Mouse (Mus musculus) spleen, adult 2 months (tissue): ENCODE results near the gene Pdcl. TPM values are rescaled to one million over a fixed set of nuclear protein-coding genes. Genes with fewer than 3 reads are reported as not detected.

Experiments
- DNase-seq, 2 experiments: peaks; one replicate each; pipeline versions ENCODE4 v3.0.0 to v3.0.0-alpha.2; 2012 to 2021; ENCODE audit warnings: low spot score in 2 of 2, low read depth in 1 of 2
- H3K27ac ChIP-seq: fragments of 200-500 bp; 2 replicates; pipeline ENCODE4 v1.5.1; 2012; ENCODE audit warnings: low read length, inconsistent platforms; ENCODE audit not compliant: insufficient read depth
- H3K27me3 ChIP-seq: fragments of 200-500 bp; 2 replicates; pipeline ENCODE4 v1.6.1; 2012; ENCODE audit warnings: mild to moderate bottlenecking, moderate library complexity, low read length, inconsistent platforms; ENCODE audit not compliant: control insufficient read depth, insufficient read depth
- H3K36me3 ChIP-seq: fragments of 200-500 bp; 2 replicates; pipeline ENCODE4 v1.6.1; 2012; ENCODE audit warnings: mild to moderate bottlenecking, low read length, inconsistent platforms; ENCODE audit not compliant: control insufficient read depth, insufficient read depth
- H3K4me1 ChIP-seq: fragments of 200-500 bp; 2 replicates; pipeline ENCODE4 v1.6.1; 2011; ENCODE audit warnings: inconsistent platforms; ENCODE audit not compliant: control insufficient read depth, insufficient read depth, insufficient read length
- H3K4me3 ChIP-seq: fragments of 200-500 bp; 2 replicates; pipeline ENCODE4 v1.5.1; 2011; ENCODE audit warnings: mild to moderate bottlenecking, inconsistent platforms; ENCODE audit not compliant: insufficient read depth, insufficient read length; ENCODE audit errors: extremely low read depth
- CTCF ChIP-seq: fragments of 200-500 bp; IDR thresholded peaks from 2 replicates; pipeline ENCODE4 v1.5.1; 2011; ENCODE audit warnings: mild to moderate bottlenecking, inconsistent platforms; ENCODE audit not compliant: insufficient read depth, insufficient read length, insufficient replicate concordance; ENCODE audit errors: extremely low read depth
- POLR2A ChIP-seq: fragments of 200-500 bp; IDR thresholded peaks from 2 replicates; pipeline ENCODE4 v1.6.1; 2011; ENCODE audit warnings: low read depth, low read length, inconsistent platforms
- WGBS: fragments of 180-500 bp; shearing (Covaris S2); methylation state at CpG from one replicate; pipeline ENCODE4 v1.1.7; 2018; 5-methylcytosine and 5-hydroxymethylcytosine counted together
- polyA plus RNA-seq: library from polyadenylated mRNA; depleted of rRNA; stranded (reverse); fragments of >200 nt; gene quantifications from 2 replicates; pipeline ENCODE4 v1.2.3, GENCODE M21; 2012; rRNA removed

The Pdcl gene
- polyA plus RNA-seq, 1 experiment, result 4.6 TPM

DNA sequence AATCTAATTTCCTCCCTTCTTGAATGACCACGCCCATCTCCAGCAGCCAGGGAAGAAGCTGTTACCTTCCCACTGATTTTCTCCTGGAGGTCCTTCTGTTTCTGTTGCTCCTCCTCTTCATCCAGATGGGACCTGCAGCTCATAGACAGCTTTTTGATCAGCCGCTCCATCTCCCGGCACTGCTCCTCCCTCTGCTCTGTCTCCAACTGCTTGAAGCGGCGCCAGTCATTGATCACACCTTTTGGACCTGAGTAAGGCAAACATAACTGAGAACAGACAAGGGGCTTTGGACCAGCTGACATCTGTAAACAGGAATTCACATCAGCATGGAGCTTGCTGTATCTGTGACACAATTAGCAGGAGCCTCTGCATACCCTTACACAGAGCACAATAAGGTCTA is 3.6 kb downstream of the Pdcl start:
- peaks cover 31% of the 10 kb centered on the region for H3K36me3 ChIP-seq
- WGBS, result 99% methylated on average over 5 of the region's 5 CpGs
- no peak for DNase-seq
- no peaks in the 10 kb centered on the region for H3K27me3 ChIP-seq
- no peak for TF ChIP-seq POLR2A
- TF ChIP-seq CTCF, result no peak
- no peak overlapping the region for H3K27ac ChIP-seq
- H3K4me1 ChIP-seq, result peaks cover 3% of the 10 kb centered on the region; the same call in 1 of the 2 replicates
- no peak overlapping the region for H3K4me3 ChIP-seq

GRCm38 (mm10) chr2:37351671-37352070 is 7.5 kb downstream of the Pdcl start:
- 84% methylated on average over 7 of the region's 7 CpGs for WGBS

DNA sequence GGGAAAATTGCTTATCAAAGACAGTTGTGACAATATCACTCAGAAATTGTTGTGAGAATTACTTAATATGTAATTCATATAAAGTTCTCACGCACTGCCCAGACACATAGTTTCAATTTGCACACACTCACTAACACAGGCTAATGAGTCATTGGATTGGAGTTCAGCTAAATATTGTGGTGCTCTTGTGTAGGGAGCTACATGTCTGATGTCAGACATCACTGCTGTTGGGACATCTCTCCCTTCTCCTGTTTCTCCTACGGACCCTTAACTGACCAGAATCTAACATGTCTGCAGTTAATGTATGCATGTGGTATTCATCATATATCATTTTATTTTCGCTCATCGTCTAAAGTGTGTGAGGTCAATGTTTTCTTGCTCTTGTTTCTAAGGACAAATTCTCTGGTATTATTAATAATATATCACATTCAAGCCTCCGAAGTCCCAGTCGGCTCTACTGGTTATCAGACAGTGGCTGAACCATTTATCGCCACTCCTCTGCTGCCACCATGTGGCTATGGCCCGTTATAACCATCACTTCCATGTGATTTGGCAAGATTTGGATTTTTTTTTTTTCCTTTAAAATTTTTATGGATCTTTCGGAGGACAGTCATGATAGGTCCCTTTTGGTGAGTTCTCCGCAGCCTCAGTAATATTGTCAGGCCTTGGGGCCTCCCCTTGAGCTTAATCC is 20.5 kb downstream of the Pdcl start:
- no peaks in the 10 kb centered on the region for H3K4me1 ChIP-seq
- H3K36me3 ChIP-seq, result no peaks in the 10 kb centered on the region
- peak in 1 of 2 experiments; percentile 11 for DNase-seq
- H3K4me3 ChIP-seq, result no peak overlapping the region
- TF ChIP-seq POLR2A, result no peak
- peak; percentile 37; the same call in 1 of the 2 replicates for TF ChIP-seq CTCF
- 58% methylated on average over 10 of the region's 10 CpGs for WGBS
- H3K27me3 ChIP-seq, result no peaks in the 10 kb centered on the region
- no peak overlapping the region for H3K27ac ChIP-seq

More at GRCm38 (mm10) chr2:37351671-37352070, 7.5 kb downstream of the Pdcl start:
- no peaks in the 10 kb centered on the region for H3K27me3 ChIP-seq
- TF ChIP-seq CTCF (no peak), POLR2A (no peak)
- no peaks in the 10 kb centered on the region for H3K4me1 ChIP-seq
- H3K4me3 ChIP-seq, result no peak overlapping the region
- no peak for DNase-seq
- peaks cover 31% of the 10 kb centered on the region for H3K36me3 ChIP-seq
- no peak overlapping the region for H3K27ac ChIP-seq

GRCm38 (mm10) chr2:37333321-37333720 is 25.8 kb downstream of the Pdcl start:
- no peaks in the 10 kb centered on the region for H3K27me3 ChIP-seq
- H3K27ac ChIP-seq, result no peak overlapping the region
- no peaks in the 10 kb centered on the region for H3K36me3 ChIP-seq
- no peak for DNase-seq
- H3K4me1 ChIP-seq, result no peaks in the 10 kb centered on the region
- TF ChIP-seq CTCF (no peak), POLR2A (no peak)
- no peak overlapping the region for H3K4me3 ChIP-seq
- WGBS, result 76% methylated on average over 2 of the region's 2 CpGs

DNA sequence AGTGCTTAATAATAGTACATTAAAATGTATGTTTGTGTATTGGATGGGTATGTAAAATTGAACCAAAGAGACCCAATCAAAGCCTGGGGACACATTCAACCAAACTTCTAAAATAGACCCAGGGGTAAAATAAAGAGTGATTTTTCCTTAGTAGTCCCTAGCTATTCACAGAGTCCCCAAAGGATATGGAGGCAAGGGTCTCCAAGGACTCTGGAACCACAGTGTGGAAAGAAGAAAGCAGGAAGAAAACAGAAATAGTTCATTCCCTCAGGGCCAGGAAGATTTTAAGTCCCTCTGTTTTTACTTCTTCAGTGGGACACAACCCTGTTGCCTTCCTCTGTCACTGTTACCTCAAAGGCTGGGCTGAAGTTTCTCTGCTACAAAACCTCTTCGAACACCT is 32.9 kb downstream of the Pdcl start, which contains the start of gene Olfr368:
Gene Olfr368, plus strand, starts transcription at position 301 of the 400 bp plus-strand sequence.
- H3K4me3 ChIP-seq, result no peak within 1 kb of the TSS
- H3K4me1 ChIP-seq, result no peaks in the 10 kb centered on the region
- 76% methylated on average over 1 of the region's 1 CpGs for WGBS
- TF ChIP-seq CTCF (no peak), POLR2A (no peak)
- no peaks in the 10 kb centered on the region for H3K27me3 ChIP-seq
- no peak within 1 kb of the TSS for H3K27ac ChIP-seq
- no peak for DNase-seq
- H3K36me3 ChIP-seq, result no peaks in the 10 kb centered on the region

Other genes with a start within 250 kb of the Pdcl start
- gene Olfr362, start 241.4 kb downstream of the Pdcl start, polyA plus RNA-seq, result not detected in 2 replicates
- gene Olfr364-ps1, start 220.0 kb downstream of the Pdcl start, polyA plus RNA-seq, result not detected in 2 replicates
- not detected in 2 replicates for gene Olfr365, start 171.1 kb downstream of the Pdcl start, polyA plus RNA-seq
- not detected in 2 replicates for gene Olfr366, start 147.8 kb downstream of the Pdcl start, polyA plus RNA-seq
- gene Olfr368, start 32.8 kb downstream of the Pdcl start, polyA plus RNA-seq, result not detected in 2 replicates
- 4.4 and 4.7 TPM in 2 replicates for gene Rc3h2, start 63.6 kb upstream of the Pdcl start, polyA plus RNA-seq
- gene Zbtb26, start 83.8 kb upstream of the Pdcl start, polyA plus RNA-seq, result 1.3 and 1.9 TPM in 2 replicates
- 1.4 and 1.5 TPM in 2 replicates for gene Zbtb6, start 83.8 kb upstream of the Pdcl start, polyA plus RNA-seq
- 3.8 and 5.1 TPM in 2 replicates for gene Rabgap1, start 83.9 kb upstream of the Pdcl start, polyA plus RNA-seq
- gene Gpr21, start 157.0 kb upstream of the Pdcl start, polyA plus RNA-seq, result 0.12 and 0.15 TPM in 2 replicates